Mouse (Mus musculus) limb, embryonic 14.5 days (tissue): ENCODE results near the gene Tmem209. TPM values are rescaled to one million over a fixed set of nuclear protein-coding genes. Genes with fewer than 3 reads are reported as not detected.

Experiments used
- ATAC-seq: fragments of 200-750 bp; cut with Nextera tagmentation; 2 replicates; pipeline ENCODE4 v1.8.0; 2017; ENCODE audit warnings: low read depth, moderate number of reproducible peaks, moderate TSS enrichment; ENCODE audit not compliant: low FRiP score
- DNase-seq: peaks from one replicate; pipeline ENCODE4 v3.0.0-alpha.2; 2015; ENCODE audit warnings: low spot score
- H3K27ac ChIP-seq: fragments of 300-500 bp; sonication (generic); replicated peaks from 2 replicates; pipeline ENCODE4 v1.5.1; 2014; ENCODE audit warnings: low read depth, mild to moderate bottlenecking, low read length, moderate library complexity, mixed read lengths
- H3K27me3 ChIP-seq: fragments of 300-500 bp; sonication (generic); 2 replicates; pipeline ENCODE4 v1.6.1; 2014; ENCODE audit warnings: low read length, mixed read lengths; ENCODE audit not compliant: control insufficient read depth, insufficient read depth
- H3K36me3 ChIP-seq: fragments of 300-500 bp; sonication (generic); 2 replicates; pipeline ENCODE4 v1.6.1; 2014; ENCODE audit warnings: mild to moderate bottlenecking, low read length, moderate library complexity, mixed read lengths; ENCODE audit not compliant: control insufficient read depth, insufficient read depth
- H3K4me1 ChIP-seq: fragments of 300-500 bp; sonication (generic); 2 replicates; pipeline ENCODE4 v1.6.1; 2014; ENCODE audit warnings: antibody characterized with exemption, low read length, mixed read lengths; ENCODE audit not compliant: control insufficient read depth, insufficient read depth
- H3K4me2 ChIP-seq: fragments of 300-500 bp; sonication (generic); replicated peaks from 2 replicates; pipeline ENCODE4 v1.6.1; 2014; ENCODE audit warnings: low read depth, mild to moderate bottlenecking, low read length, moderate library complexity; ENCODE audit not compliant: severe bottlenecking
- H3K4me3 ChIP-seq: fragments of 300-500 bp; sonication (generic); replicated peaks from 2 replicates; pipeline ENCODE4 v1.5.1; 2014; ENCODE audit warnings: low read length
- H3K9ac ChIP-seq: fragments of 300-500 bp; sonication (generic); 2 replicates; pipeline ENCODE4 v1.6.1; 2014; ENCODE audit warnings: mild to moderate bottlenecking, low read depth, low read length, moderate library complexity; ENCODE audit not compliant: severe bottlenecking
- H3K9me3 ChIP-seq: fragments of 300-500 bp; sonication (generic); 2 replicates; pipeline ENCODE4 v1.6.1; 2016; ENCODE audit warnings: low read length; ENCODE audit not compliant: control insufficient read depth
- POLR2A ChIP-seq: fragments of 200-500 bp; IDR thresholded peaks from 2 replicates; pipeline ENCODE4 v1.8.0; 2012; ENCODE audit warnings: inconsistent platforms, mild to moderate bottlenecking, moderate library complexity, borderline replicate concordance; ENCODE audit not compliant: insufficient read depth, insufficient read length; ENCODE audit errors: extremely low read depth
- WGBS: fragments of 180-500 bp; shearing (Covaris S2); extraction: QIAGEN DNeasy Blood & Tissue Kit; methylation state at CpG from one replicate; pipeline ENCODE4 v1.1.7; 2014; 5-methylcytosine and 5-hydroxymethylcytosine counted together
- polyA plus RNA-seq, 2 experiments: library from polyadenylated mRNA; depleted of rRNA in 1 of 2; stranded (reverse) in 1 of 2; unstranded in 1 of 2; fragments of >200 nt; fragmentation: Nextera tagmentation in 1 of 2; extraction: Ambion mirVana in 1 of 2; gene quantifications; 2 replicates each; pipeline versions ENCODE4 v1.2.1 to v1.2.3; 2012 to 2014

Tmem209 gene
- polyA plus RNA-seq, 2 experiments: 28.3 to 47.5 TPM

DNA sequence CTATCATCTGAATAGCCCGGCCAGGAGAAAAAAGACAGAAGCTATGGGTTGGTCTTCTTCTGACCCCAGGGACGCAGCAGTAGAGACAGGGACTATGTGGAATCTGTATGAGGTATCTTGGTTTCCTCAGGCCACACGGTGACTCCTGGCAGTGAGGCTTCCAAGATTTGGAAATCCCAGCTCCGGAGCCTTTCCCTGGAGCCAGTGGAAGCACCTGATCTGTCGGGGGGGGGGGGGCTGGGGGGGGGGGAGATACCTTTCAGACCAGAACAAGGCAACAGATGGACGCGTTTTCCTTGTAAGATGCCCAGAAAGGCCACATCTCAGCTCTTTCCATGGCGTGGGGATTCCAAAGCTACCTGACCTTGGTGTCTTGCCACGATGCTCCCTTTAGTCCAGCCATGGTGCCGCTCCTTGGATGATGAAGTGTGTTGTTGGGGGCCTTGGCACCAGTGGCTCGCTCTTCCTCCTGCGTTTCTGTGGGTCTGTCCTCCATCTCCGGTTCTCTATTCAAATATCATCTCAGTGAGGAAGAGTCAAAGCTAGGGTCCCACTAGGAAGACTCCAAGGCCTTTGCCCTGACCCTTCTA is 47.7 kb downstream of the Tmem209 start:
- H3K36me3 ChIP-seq: no peaks in the 10 kb centered on the region
- peak overlapping the region; percentile 97; the same call in 1 of the 2 replicates for H3K27ac ChIP-seq
- no peak for DNase-seq
- no peak for TF ChIP-seq POLR2A
- no peak overlapping the region for H3K4me3 ChIP-seq
- no peak overlapping the region for H3K9ac ChIP-seq
- no peak overlapping the region for H3K4me2 ChIP-seq
- 92% methylated on average over 11 of the region's 13 CpGs for WGBS
- no peaks in the 10 kb centered on the region for H3K27me3 ChIP-seq
- ATAC-seq: no peak
- no peaks in the 10 kb centered on the region for H3K9me3 ChIP-seq
- H3K4me1 ChIP-seq: peaks cover 29% of the 10 kb centered on the region

DNA sequence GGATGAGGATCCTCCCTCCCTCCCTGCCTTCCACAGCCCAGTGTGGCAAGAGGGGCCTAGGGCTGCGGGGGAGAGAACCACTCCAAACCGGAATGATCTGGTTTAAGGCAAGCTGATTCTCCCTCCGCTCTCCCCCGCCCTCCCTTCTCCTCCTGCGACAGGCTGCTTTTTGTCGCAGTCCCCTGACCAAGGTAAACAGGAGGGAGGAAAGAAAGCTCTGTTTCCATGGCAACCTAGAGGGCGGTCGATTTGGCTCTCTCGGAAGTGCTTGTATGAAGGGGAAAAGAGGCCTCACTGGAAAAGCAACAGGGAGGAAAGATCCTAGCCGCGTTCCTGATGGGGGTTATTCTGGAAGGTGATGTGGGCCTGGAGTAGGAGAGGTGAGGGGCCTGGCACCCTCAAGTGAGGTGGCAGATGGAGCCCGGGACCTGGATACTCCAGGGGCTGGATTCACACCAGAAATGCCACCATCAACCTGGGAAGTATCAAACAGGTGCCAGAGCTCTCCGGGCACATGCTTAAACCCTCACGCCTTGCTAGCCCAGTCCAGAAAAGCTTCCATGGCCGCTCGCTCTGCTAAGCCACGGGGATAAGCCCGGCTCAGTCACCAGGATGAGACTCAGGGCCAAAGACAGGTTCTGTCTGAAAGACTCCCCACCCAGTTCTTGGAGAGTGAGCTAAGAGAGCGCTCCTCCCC is 48.7 kb downstream of the Tmem209 start:
- Histone ChIP-seq H3K36me3 (no peaks in the 10 kb centered on the region), H3K4me3 (no peak overlapping the region; the same call in 1 of the 2 replicates), H3K4me1 (peaks cover 29% of the 10 kb centered on the region), H3K27ac (peak overlapping the region; percentile 97), H3K4me2 (peak overlapping the region; percentile 65), H3K9ac (peak overlapping the region; percentile 76), H3K9me3 (no peaks in the 10 kb centered on the region), H3K27me3 (no peaks in the 10 kb centered on the region)
- DNase-seq: peak; percentile 96
- no peak; the same call in 1 of the 2 replicates for TF ChIP-seq POLR2A
- WGBS: 17% methylated on average over 17 of the region's 19 CpGs
- ATAC-seq: peak; percentile 89

DNA sequence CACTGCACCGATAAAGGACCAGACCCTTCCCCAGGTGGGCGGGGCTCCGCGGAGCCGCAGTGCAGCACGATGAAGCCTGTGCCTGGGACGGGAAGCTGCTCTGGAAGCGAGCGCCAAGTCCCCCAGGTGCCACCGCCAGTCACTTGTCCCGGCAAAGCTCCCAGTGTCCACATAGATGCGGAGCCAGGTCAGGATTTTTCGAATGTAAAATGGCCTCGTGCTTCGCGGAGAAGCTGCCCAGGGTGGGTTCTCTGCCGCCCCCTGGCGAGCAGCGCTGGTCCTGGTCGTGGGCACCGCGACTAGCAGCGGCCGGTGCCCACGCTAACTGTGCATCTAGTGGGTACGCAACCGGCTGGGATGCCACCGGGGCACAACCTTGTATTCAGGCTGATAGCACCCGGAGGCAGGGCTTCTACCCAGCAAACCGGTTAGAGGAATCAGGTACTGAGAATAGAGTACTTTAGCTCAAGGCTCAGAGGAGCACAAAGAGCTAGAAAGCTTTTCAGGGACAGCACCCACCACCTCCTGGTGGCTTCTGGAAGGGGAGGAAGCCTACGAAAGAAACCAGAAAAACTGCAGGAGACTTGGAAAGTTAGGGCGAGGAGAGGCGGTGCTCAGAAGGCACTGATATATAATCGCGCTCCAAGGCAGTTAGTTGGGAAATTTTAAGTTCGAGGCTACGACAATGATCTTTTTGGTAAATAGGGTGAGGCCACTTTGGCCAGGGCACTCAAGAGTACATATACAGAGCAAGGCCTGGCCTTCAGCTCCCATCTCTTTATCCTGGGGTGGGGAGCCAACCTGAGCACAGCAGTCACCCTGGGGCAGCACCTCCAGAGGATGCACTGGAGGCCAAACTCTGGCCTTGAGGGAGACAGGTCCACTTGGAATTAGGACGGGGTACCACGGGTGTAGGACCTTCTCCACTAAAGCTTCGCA is 49.5 kb downstream of the Tmem209 start:
- H3K4me1 ChIP-seq: peaks cover 29% of the 10 kb centered on the region
- DNase-seq (peak; percentile 82), ATAC-seq (peak; percentile 36)
- H3K9ac ChIP-seq: peak overlapping the region; percentile 76
- TF ChIP-seq POLR2A: no peak
- H3K36me3 ChIP-seq: peaks cover 6% of the 10 kb centered on the region
- H3K4me2 ChIP-seq: peak overlapping the region; percentile 65
- H3K4me3 ChIP-seq: peak overlapping the region; percentile 40
- H3K27me3 ChIP-seq: no peaks in the 10 kb centered on the region
- no peaks in the 10 kb centered on the region for H3K9me3 ChIP-seq
- WGBS: 9% methylated on average over 36 of the region's 40 CpGs
- peak overlapping the region; percentile 97 for H3K27ac ChIP-seq

DNA sequence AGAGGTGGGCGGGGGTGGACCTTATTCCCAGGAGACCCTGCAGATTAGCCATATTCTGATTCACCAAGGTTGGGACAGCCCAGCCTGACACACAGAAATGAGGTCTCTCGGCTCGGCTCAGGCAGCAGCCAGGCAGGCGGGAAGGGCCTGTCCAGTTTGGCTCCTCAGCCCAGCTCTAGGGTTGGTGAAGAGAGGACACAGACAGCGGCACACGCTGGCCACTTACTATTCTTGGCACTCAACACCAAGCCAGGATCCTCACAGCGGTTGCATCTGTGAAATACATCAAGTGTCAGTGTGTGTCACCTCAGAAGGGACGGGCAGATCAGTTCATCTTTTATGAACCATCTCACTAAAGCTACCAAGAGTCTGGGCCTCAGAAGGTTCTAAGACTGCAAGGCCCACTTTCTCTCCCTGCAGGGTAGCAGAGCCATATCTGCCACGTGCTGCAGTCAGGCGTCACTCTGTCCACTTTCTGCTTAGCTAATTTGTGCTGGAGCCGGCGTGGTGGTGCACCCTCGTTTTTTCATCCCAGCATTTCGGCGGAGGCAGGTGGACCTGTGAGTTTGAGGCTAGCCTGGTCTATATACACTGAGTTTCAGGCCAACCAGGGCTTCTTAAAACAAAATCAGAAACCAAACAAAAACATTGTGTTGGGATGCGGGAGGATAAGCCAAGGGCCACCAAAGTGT is 50.4 kb downstream of the Tmem209 start:
- TF ChIP-seq POLR2A: no peak
- Histone ChIP-seq H3K36me3 (peaks cover 10% of the 10 kb centered on the region), H3K27ac (peak overlapping the region; percentile 97), H3K9ac (peak overlapping the region; percentile 76), H3K9me3 (no peaks in the 10 kb centered on the region), H3K27me3 (no peaks in the 10 kb centered on the region), H3K4me3 (peak overlapping the region; percentile 40), H3K4me1 (peaks cover 29% of the 10 kb centered on the region), H3K4me2 (peak overlapping the region; percentile 65)
- 70% methylated on average over 16 of the region's 16 CpGs for WGBS
- ATAC-seq (no peak), DNase-seq (no peak)
